Mouse (Mus musculus): ENCODE data around the gene Bag6. TPM values are rescaled to one million over a fixed set of nuclear protein-coding genes. Genes with fewer than 3 reads are reported as not detected.

Bag6 gene
- polyA plus RNA-seq (2012; ENCODE audit: low replicate concordance), result 414 and 841 TPM in 2 replicates

GRCm38 (mm10) chr17:35134801-35135590, at the start of gene Bag6:
Gene Bag6, plus strand, starts transcription at chr17:35135178.

DNA sequence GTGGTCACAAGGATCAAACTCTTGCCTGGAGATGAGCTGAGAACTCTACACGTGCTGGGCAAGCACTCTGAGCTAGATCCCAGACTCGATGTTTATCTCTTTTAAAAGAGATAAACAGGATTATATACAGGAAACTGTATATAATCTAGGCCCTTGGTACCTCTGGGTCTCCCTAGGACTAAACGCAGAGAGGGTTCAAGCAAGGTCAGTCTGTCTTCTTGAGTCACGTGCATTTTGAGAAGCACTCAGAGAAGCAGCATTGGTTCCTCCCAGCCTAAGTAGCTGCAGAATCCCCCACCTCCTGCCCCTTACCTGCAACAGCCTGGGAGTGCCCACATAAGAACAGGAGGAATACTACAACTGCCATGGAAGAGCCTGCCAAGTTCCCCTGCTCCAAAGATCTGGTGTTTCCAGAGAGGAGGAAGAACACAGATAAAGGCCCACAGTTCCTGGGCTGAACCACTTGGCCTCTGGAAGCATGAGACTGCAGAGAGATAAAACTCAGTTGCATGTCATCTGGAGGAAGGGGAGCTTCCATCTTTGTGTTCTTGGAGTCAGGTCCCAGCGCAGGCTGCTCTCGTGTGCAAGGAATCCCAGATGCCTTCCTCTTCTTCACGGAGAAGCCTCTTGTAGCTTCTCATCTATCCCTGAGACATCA, 49.6 kb upstream of the Bag6 start, which contains the start of gene Ly6g6f:
TSS of gene Ly6g6f (minus strand) at position 403 of the 658 bp plus-strand sequence.

GRCm38 (mm10) chr17:35088825-35089644, 45.9 kb upstream of the Bag6 start, which contains the start of gene Abhd16a:
Gene Abhd16a, plus strand, starts transcription at chr17:35089263.

DNA sequence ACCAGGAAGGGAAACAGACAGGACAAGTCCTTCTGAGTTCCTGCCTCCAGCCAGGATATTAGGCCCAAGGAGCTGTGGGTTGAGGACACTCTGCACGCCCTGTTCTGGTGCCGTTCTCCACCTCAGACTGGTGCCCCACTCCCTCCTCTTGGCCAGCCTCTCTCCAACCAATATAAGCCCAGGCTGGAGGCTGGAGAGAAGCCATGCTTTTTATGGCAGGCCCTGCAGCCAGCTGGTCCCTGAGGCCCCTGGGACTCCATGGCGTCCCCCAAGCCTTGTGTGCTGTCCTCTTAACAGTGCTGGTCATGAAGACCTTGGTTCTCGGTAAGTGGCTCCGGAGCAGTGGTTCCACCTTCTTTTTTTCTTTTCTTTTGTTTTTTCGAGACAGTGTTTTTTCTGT, 26.9 kb upstream of the Bag6 start, which contains the start of gene Ly6g5c:
TSS of gene Ly6g5c (plus strand) at position 183 of the 400 bp plus-strand sequence.

DNA sequence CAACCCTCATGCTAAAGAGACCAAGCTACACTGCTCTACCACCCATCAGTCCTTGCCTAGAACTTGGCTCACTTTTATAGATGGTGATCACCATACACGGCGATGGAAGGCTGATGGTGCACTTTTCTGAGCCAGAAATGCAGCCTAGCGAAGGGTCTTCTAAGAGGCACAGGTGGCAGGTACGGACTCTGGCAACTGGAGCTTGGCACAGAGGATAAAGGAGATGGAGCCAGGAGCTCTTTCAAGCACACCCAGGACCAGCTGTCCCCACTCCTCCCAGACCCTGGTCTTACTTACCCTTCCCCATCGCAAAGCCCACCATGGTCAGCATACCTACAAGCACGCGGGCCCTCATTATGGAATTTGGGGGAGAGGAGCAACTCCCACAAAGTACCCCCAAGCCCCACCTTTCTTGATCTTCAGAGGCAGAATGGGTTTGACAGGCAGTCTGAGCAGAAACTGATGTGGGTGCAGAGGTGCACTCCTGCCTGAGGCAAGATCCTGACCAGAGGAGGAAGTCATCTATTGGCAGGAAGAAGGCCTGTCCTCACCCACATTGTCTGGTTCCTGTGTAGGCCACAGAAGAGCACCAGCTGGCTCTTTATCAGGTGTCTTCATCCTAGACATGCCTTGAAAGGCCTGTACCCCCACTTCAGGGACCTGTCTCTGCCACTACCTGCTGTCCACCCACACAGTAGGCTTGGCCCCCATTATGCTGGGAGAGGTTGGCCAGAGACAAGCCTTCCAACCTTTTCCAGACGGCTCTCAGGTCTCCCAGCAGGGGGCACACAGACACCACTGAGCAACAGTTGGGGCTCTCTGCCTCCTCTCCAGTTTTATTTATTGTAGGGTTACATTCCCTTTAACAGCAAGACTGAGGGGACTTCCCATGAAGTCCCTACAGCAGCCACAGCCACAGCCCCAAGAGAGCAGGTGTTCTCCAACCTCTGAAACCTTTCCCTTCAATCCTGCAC, 19.6 kb upstream of the Bag6 start, which contains the start of gene Ly6g5b:
TSS of gene Ly6g5b (minus strand) at position 383 of the 974 bp plus-strand sequence.

DNA sequence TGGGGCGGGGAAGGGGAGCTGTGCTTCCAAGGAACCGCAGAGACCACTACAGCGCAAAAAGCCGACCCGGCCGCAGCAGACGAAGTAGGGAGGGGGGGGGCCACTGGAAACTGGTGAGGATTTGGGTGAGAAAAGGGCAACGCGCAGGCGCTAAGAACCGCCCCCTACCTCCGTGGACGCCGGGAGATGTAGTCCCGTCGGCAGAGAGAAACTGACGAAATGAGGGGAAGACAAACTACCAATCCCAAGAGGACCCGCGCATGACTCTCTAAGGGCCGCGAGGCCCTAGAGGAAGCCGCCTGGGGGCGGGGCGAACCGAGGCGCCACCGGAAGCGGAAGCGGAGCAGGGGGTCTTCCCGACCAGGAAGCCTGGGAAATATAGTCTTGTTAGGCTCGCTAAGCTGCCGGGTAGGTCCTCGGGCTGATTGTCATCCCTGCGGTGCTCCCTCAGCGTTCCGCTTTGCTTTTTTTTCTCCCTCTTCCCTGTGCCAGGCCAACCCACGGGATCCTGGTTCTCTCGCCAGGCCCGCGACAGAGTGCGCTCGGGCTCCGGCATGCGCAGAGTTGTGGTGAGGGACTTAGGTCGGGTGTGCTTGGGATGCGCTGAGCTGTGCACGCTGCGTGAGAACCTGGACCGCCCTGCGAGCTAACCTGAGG, 13.7 kb upstream of the Bag6 start, which contains the start of gene Gpank1:
TSS of gene Gpank1 (plus strand) at position 313 of the 657 bp plus-strand sequence.

DNA sequence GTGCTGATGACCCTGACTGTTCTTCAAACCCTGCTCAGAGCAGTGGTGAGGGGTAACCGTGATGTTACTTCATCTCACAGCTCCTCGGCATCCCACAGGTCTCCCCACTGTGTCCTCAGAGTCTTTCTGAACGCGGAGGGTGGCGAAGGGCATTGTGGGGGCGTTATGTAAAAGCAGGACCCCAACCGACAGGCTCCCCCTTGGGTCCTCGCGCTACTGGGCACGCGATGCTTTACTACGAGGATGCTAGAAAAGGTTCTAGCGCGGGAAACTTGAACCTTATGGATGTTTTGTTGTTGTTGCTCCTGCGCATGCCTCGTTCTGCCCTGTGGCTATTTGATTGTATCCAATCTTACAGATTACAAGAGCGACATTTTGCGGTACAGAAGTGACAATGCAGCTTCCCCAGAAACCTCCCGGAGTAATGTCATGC, 13.1 kb upstream of the Bag6 start, which contains the start of gene Csnk2b:
TSS of gene Csnk2b (minus strand) at position 183 of the 433 bp plus-strand sequence.

DNA sequence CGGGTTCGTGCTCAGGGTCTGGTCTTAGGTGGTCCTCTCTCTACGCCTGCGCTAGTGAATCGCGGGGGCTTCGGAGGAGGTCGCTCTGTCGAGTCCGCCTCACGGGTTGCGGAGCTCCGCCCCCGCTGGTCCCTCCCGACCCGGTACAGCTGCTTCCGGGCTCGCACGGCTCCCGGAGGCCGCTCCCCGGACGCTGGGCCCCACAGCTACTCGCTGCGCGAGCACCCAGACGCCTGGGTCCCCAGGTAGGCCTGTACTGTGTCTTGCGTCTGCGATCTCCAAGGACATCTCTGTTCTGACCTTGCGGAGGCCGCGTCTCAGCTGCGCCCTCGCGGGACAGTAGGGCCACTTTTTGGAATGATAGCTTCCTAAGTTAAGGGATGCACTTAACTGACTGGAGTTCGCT, 8.8 kb upstream of the Bag6 start, which contains the start of gene D17H6S53E:
TSS of gene D17H6S53E (plus strand) at position 168 of the 406 bp plus-strand sequence.

DNA sequence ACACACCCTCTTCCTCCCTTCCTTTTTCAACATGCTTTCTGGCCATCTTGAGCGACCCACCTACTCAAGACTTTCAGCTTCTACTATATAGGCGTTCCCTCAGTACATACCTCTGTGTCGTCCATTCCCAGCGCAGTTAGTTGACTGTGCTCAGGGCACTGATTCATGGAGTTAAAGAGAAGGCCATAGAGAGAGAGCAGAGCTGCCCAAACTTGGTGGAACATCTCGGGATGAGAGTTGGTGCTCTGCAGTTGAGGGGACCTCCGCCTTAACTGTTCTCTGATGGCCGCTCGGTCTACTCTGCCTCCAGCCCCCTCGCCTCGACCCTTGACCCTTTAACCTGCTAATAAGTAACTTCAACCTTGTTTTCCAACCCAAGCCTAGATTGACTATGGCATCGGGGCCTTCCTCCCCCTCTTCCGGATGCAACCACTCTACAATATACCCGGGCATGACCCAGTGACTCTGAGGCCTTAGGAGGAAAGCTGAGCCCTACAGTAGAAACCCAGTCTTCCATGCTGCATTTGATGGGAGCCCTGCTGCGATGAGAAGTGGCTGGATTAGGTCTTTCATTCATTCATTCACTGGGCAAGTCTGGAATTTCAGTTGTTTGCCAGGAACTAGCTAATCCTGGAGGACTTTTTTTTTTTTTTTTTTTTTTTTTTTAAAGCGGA, 3.3 kb upstream of the Bag6 start, which contains the start of gene Apom:
TSS of gene Apom (minus strand) at position 551 of the 674 bp plus-strand sequence.

GRCm38 (mm10) chr17:35164568-35165450, 29.8 kb downstream of the Bag6 start, which contains the start of gene Prrc2a:
Gene Prrc2a, minus strand, starts transcription at chr17:35164897.

DNA sequence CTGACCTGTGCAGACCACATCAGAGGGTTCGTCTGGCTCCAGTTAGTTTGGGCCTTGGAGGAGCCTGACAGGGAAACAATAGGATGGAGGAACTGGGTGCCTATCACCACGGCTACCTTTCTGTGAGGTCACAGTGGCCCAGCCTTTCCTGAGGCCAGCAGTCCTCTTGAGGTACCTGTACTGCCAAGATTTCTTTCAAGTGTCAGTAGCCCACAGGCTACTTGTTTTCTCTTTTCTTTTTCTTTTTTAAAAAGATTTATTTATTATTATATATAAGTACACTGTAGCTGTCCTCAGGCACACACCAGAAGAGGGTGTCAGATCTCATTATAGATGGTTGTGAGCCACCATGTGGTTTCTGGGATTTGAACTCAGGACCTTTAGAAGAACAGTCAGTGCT, 41.0 kb downstream of the Bag6 start, which contains the start of gene Aif1:
TSS of gene Aif1 (minus strand) at position 101 of the 400 bp plus-strand sequence.

GRCm38 (mm10) chr17:35187959-35188610, 53.1 kb downstream of the Bag6 start, which contains the start of gene Lst1:
Gene Lst1, minus strand, starts transcription at chr17:35188439.

DNA sequence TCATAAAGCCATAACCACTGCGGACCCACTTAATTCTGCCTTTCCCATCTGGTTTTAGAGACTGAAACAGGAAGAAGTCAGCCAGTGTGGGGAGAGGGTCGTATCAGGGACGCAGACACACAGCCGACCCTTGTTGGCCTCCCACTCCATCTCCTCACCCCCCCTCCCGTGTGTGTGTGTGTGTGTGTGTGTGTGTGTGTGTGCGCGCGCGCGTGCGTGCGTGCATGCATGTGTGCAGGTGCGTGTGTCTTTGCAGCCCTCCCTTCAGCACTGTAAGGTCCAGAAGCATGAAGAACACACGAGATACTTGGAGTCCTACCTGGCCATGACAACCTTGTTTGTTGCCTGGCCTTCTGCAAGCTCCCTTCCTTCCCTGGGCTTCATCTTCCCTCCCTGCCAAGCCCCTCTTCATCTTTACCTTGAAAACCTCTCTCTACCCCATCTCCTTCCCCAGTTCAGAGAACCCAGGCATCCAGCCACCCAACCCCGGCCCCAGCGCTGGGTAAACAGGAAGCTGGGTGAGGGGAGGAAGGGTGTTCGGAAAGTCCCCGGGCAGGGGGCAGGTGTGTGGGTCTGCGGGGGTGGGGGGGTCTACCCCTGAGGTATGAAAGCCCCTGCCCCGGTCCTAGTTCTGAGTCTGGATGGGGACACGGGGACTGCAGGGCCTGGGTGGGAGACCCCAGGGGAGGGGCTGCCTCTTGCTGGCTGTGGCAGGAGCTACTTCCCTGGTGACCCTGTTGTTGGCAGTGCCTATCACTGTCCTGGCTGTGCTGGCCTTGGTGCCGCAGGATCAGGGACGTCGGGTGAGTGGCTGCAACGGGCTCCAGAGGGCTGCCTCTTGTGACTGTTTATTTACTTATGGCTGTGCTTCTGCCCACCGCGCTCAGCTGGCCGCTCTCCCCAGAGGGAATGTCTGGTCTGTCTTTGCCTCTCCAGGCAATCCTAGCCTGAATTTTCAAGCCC, 59.2 kb downstream of the Bag6 start, which contains the start of gene Ltb:
TSS of gene Ltb (plus strand) at position 559 of the 963 bp plus-strand sequence.

All from hematopoietic multipotent progenitor cell, adult 10-12 weeks (in vitro differentiated cells).